Mouse (Mus musculus): ENCODE results near the gene Tubd1. TPM values are rescaled to one million over a fixed set of nuclear protein-coding genes. Genes with fewer than 3 reads are reported as not detected.
A peak's percentile ranks its signal among the peaks of the same experiment; 100 is the strongest.

Gene Tubd1
- polyA plus RNA-seq, 1 experiment from 2014 or later, result 8.4 TPM

DNA sequence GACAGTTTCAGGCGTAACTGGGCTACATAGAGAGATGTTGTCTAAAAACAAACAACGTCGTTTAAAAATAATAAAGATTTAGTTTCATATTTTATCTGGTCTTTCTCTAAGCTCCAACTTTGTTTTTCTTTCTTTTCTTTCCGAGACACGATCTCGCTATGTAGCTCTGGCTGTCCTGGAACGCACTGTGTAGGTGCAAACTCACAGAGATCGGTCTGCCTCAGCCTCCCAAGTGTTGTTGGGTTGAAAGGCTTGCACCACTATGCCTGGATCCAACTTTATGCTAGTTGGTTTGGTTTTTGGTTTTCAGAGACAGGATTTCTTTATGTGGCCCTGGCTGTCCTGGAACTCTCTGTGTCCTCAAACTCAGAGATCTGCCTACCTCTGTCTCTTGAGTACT, 765 bp downstream of the Tubd1 start:
- H3K4me3 ChIP-seq (replicated peaks; ENCODE audit: low read depth, low read length), result peak overlapping the region; percentile 89
- no peaks in the 10 kb centered on the region for H3K36me3 ChIP-seq (ENCODE audit: insufficient read depth, low read length)
- ATAC-seq (replicated peaks; ENCODE audit: low FRiP score, low read depth) (no peak), DNase-seq (ENCODE audit: low spot score) (no peak)
- H3K4me1 ChIP-seq (replicated peaks; ENCODE audit: insufficient read depth, low read length), result 0 out of 2 replicates have a peak, but pooled peaks cover 3% of the 10 kb centered on the region
- H3K9ac ChIP-seq (ENCODE audit: low read depth, low read length), result peak overlapping the region; percentile 95
- no peaks in the 10 kb centered on the region for H3K27me3 ChIP-seq (ENCODE audit: insufficient read depth, low read length)
- no peak for TF ChIP-seq CTCF (IDR thresholded peaks at IDR 0.05; ENCODE audit: low read depth)
- WGBS, result 71% methylated on average over 8 of the region's 8 CpGs
- H3K4me2 ChIP-seq (ENCODE audit: low read length), result peak overlapping the region; percentile 62
- no peaks in the 10 kb centered on the region for H3K9me3 ChIP-seq (replicated peaks; ENCODE audit: low read length)
- no peak overlapping the region for H3K27ac ChIP-seq

DNA sequence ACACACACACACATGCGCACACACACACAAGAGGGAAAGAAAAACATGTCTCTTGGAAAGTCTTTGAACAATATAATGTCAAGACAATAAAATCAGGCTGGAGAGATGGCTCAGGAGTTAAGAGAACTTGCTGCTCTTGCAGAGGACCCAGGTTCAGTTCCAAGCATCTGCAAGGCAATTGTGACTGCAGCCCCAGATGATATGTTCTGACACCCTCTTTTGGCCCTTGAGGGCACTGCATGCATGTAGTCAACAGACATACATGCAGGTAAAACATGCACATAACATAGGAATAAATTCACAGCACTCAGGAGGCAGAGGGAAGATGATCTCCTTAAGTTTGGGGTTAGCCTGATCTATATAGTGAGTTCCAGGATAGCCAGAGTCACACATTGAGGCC, 2.6 kb downstream of the Tubd1 start:
- Histone ChIP-seq H3K4me3 (replicated peaks; ENCODE audit: low read depth, low read length) (no peak overlapping the region), H3K27me3 (ENCODE audit: insufficient read depth, low read length) (no peaks in the 10 kb centered on the region), H3K9me3 (replicated peaks; ENCODE audit: low read length) (no peaks in the 10 kb centered on the region), H3K36me3 (ENCODE audit: insufficient read depth, low read length) (no peaks in the 10 kb centered on the region), H3K4me1 (replicated peaks; ENCODE audit: insufficient read depth, low read length) (0 out of 2 replicates have a peak, but pooled peaks cover 3% of the 10 kb centered on the region), H3K4me2 (ENCODE audit: low read length) (no peak overlapping the region), H3K27ac (no peak overlapping the region), H3K9ac (ENCODE audit: low read depth, low read length) (no peak overlapping the region)
- TF ChIP-seq CTCF (IDR thresholded peaks at IDR 0.05; ENCODE audit: low read depth), result no peak
- DNase-seq (ENCODE audit: low spot score) (no peak), ATAC-seq (replicated peaks; ENCODE audit: low FRiP score, low read depth) (no peak)
- WGBS, result 100% methylated on average over 1 of the region's 1 CpGs

DNA sequence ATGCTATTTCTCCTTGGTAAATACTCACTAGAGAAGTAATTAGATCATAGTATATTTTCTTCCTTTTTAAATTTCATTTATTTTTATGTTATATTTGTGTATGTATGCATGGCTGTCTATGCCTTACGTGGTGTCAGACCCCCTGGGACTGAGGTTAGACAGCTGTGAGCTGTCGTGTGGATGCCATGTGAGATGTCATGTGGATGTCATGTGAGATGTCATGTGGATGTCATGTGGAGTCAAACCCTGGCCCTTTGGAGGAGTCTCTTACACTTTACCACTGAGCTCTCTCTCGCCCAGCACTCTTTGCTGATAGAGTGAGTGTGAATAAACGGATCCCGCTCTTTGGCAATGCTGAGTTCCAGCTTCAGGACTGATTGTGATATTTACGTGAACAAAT, 8.7 kb downstream of the Tubd1 start:
- no peak for ATAC-seq (replicated peaks; ENCODE audit: low FRiP score, low read depth)
- H3K4me2 ChIP-seq (ENCODE audit: low read length), result no peak overlapping the region

GRCm38 (mm10) chr11:86558258-86558657, 13.5 kb downstream of the Tubd1 start:
- H3K4me3 ChIP-seq (replicated peaks; ENCODE audit: low read depth, low read length), result no peak overlapping the region
- no peaks in the 10 kb centered on the region for H3K4me1 ChIP-seq (replicated peaks; ENCODE audit: insufficient read depth, low read length)
- no peak for TF ChIP-seq CTCF (IDR thresholded peaks at IDR 0.05; ENCODE audit: low read depth)
- no peaks in the 10 kb centered on the region for H3K27me3 ChIP-seq (ENCODE audit: insufficient read depth, low read length)
- H3K4me2 ChIP-seq (ENCODE audit: low read length), result no peak overlapping the region
- no peak overlapping the region for H3K27ac ChIP-seq
- H3K9me3 ChIP-seq (replicated peaks; ENCODE audit: low read length), result no peaks in the 10 kb centered on the region
- no peak for DNase-seq (ENCODE audit: low spot score)
- no peak for ATAC-seq (replicated peaks; ENCODE audit: low FRiP score, low read depth)
- peaks cover 15% of the 10 kb centered on the region; the same call in 1 of the 2 replicates for H3K36me3 ChIP-seq (ENCODE audit: insufficient read depth, low read length)
- no peak overlapping the region for H3K9ac ChIP-seq (ENCODE audit: low read depth, low read length)
- 72% methylated on average over 4 of the region's 4 CpGs for WGBS

More for the DNA sequence above, 8.7 kb downstream of the Tubd1 start:
- Histone ChIP-seq H3K4me1 (replicated peaks; ENCODE audit: insufficient read depth, low read length) (no peaks in the 10 kb centered on the region), H3K4me3 (replicated peaks; ENCODE audit: low read depth, low read length) (no peak overlapping the region), H3K9me3 (replicated peaks; ENCODE audit: low read length) (no peaks in the 10 kb centered on the region), H3K27ac (no peak overlapping the region), H3K9ac (ENCODE audit: low read depth, low read length) (no peak overlapping the region), H3K36me3 (ENCODE audit: insufficient read depth, low read length) (0 out of 2 replicates have a peak, but pooled peaks cover 7% of the 10 kb centered on the region), H3K27me3 (ENCODE audit: insufficient read depth, low read length) (no peaks in the 10 kb centered on the region)
- DNase-seq (ENCODE audit: low spot score), result no peak
- WGBS, result 93% methylated on average over 6 of the region's 6 CpGs
- no peak for TF ChIP-seq CTCF (IDR thresholded peaks at IDR 0.05; ENCODE audit: low read depth)

DNA sequence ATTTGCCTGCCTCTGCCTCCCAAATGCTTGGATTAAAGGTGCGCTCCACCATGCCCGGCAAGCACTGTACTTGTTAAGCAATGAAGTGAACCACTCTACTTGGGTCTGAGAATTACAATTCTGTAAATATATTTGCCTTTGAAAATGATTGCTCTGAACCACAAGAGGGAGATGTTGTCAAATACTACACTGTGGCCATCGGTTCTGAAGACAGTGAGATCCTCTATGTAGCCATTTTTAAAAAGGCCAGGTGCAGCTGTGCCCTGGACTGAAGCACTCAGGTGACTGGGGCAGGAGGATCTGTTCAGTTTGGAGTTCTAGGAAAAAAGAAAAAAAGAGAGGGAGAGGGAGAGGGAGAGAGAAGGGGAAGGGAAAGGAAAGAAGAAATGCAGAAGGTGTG, 23.6 kb downstream of the Tubd1 start:
- H3K4me3 ChIP-seq (replicated peaks; ENCODE audit: low read depth, low read length), result no peak overlapping the region
- DNase-seq (ENCODE audit: low spot score) (peak; percentile 89), ATAC-seq (replicated peaks; ENCODE audit: low FRiP score, low read depth) (peak; percentile 35; the same call in 1 of the 2 replicates)
- 65% methylated on average over 3 of the region's 3 CpGs for WGBS
- H3K4me2 ChIP-seq (ENCODE audit: low read length), result no peak overlapping the region
- no peaks in the 10 kb centered on the region for H3K9me3 ChIP-seq (replicated peaks; ENCODE audit: low read length)
- no peaks in the 10 kb centered on the region for H3K27me3 ChIP-seq (ENCODE audit: insufficient read depth, low read length)
- no peaks in the 10 kb centered on the region for H3K36me3 ChIP-seq (ENCODE audit: insufficient read depth, low read length)
- no peak overlapping the region for H3K9ac ChIP-seq (ENCODE audit: low read depth, low read length)
- H3K4me1 ChIP-seq (replicated peaks; ENCODE audit: insufficient read depth, low read length), result no peaks in the 10 kb centered on the region
- no peak overlapping the region for H3K27ac ChIP-seq
- peak; percentile 85 for TF ChIP-seq CTCF (IDR thresholded peaks at IDR 0.05; ENCODE audit: low read depth)

GRCm38 (mm10) chr11:86570261-86570746, 25.5 kb downstream of the Tubd1 start:
- Histone ChIP-seq H3K36me3 (ENCODE audit: insufficient read depth, low read length) (no peaks in the 10 kb centered on the region), H3K4me1 (replicated peaks; ENCODE audit: insufficient read depth, low read length) (no peaks in the 10 kb centered on the region), H3K9ac (ENCODE audit: low read depth, low read length) (no peak overlapping the region), H3K27me3 (ENCODE audit: insufficient read depth, low read length) (no peaks in the 10 kb centered on the region), H3K27ac (no peak overlapping the region), H3K4me2 (ENCODE audit: low read length) (no peak overlapping the region), H3K9me3 (replicated peaks; ENCODE audit: low read length) (no peaks in the 10 kb centered on the region), H3K4me3 (replicated peaks; ENCODE audit: low read depth, low read length) (no peak overlapping the region)
- ATAC-seq (replicated peaks; ENCODE audit: low FRiP score, low read depth), result no peak
- DNase-seq (ENCODE audit: low spot score), result peak; percentile 63
- TF ChIP-seq CTCF (IDR thresholded peaks at IDR 0.05; ENCODE audit: low read depth), result no peak
- 29% methylated on average over 9 of the region's 9 CpGs for WGBS
